8 mouse cellular contexts compared by ENCODE assay signal in the genomic region with DNA sequence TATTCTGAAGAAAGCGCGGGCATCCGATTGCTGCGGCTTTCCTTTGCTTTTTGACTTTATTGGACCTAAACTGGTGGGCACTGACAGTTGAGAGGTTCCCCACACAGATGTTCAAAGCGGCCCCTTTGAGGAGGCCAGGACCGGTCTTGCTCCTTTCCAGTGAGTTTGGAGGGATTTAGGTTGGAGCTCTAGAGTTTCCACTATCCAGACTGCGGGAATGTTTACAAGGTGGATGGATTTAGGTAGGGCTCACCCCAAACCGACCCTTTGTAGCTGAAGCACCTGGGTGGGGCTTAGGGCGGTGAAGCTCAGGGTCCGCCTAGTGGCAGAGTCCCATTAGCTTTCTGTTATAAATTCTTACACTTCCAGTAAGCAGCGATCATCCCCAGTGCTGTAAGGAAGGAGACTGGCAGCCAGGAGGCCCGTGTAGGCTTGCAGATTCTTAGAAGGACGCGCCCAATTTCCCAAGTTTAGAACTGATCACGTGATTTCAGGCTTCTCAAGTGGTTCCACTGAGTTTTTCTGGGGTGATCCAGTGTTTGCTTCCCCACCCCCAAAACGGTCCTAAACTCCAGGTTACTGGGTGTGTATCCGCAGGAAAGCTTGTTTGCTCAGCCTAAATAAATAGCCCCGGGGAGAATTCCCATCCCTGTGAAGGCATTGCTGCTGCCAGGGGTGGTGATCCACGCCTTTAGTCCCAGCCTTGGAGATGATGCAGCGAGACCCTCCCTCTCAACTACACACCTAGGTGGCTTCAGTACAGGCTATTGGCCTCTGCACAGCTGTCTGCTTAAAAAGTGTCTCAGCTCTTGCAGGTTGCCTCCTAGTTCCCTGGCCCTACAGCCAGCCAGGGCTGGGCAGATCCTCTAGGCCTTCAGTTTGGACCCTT. TPM values are rescaled to one million over a fixed set of nuclear protein-coding genes. Genes with fewer than 3 reads are reported as not detected.
DNase-seq lines count a peak whose midpoint lies in the region; ATAC-seq and TF ChIP-seq lines count a peak whose summit lies in the region.

No protein-coding gene starts in this region.

- peak overlapping the region; percentile 94 for H3K27ac ChIP-seq in layer of hippocampus, adult 2 months
- peak overlapping the region; percentile 85 for H3K27ac ChIP-seq in embryonic facial prominence, embryonic 10.5 days (replicated peaks)
- peak overlapping the region; percentile 67; the same call in 1 of the 2 replicates for H3K27ac ChIP-seq in stomach, embryonic 15.5 days

- no peaks in the 10 kb centered on the region for H3K27me3 ChIP-seq in embryonic facial prominence, embryonic 10.5 days (replicated peaks; ENCODE audit: low read depth, poor library complexity, severe bottlenecking)
- H3K27me3 ChIP-seq in stomach, embryonic 15.5 days (replicated peaks), result no peaks in the 10 kb centered on the region

- 14% methylated on average over 20 of the region's 20 CpGs for WGBS in embryonic facial prominence, embryonic 10.5 days
- WGBS in large intestine, adult 2 months, result 4% methylated on average over 20 of the region's 20 CpGs
- WGBS in stomach, embryonic 15.5 days, result 12% methylated on average over 20 of the region's 20 CpGs

- peak overlapping the region; percentile 42 for H3K9ac ChIP-seq in stomach, embryonic 15.5 days

- H3K4me3 ChIP-seq in layer of hippocampus, adult 2 months, result peak overlapping the region; percentile 98
- H3K4me3 ChIP-seq in embryonic facial prominence, embryonic 10.5 days, result peak overlapping the region; percentile 81
- H3K4me3 ChIP-seq in stomach, embryonic 15.5 days (replicated peaks), result peak overlapping the region; percentile 97

- peak; percentile 71 for ATAC-seq in megakaryocyte-erythroid progenitor cell, adult 5-6 weeks (replicated peaks; ENCODE audit: low FRiP score, low TSS enrichment, poor library complexity, severe bottlenecking)
- ATAC-seq in stomach, embryonic 15.5 days (ENCODE audit: insufficient read depth, low FRiP score, low read depth), result no peak

- peak; percentile 72 for TF ChIP-seq CTCF in layer of hippocampus, adult 2 months (conservative IDR thresholded peaks at IDR 0.05)

- intact Hi-C loops in heart, postnatal 10 days (cut with DNase I), result no loop called here

- H3K4me1 ChIP-seq in embryonic facial prominence, embryonic 10.5 days, result peaks cover 31% of the 10 kb centered on the region
- peaks cover 25% of the 10 kb centered on the region for H3K4me1 ChIP-seq in stomach, embryonic 15.5 days

- peak overlapping the region; percentile 89 for H3K4me2 ChIP-seq in stomach, embryonic 15.5 days

- DNase-seq in layer of hippocampus, adult 2 months (ENCODE audit: low spot score in 2 of 2), result no peak
- DNase-seq in layer of hippocampus, adult 11-12 months (ENCODE audit: low spot score), result no peak
- peak; percentile 57 for DNase-seq in embryonic facial prominence, embryonic 10.5 days (ENCODE audit: low spot score)
- peak; percentile 64 to 67 for DNase-seq in heart, postnatal 10 days
- DNase-seq in large intestine, adult 2 months (ENCODE audit: low read depth, low spot score), result peak; percentile 48
- no peak for DNase-seq in layer of hippocampus, postnatal 14 days (ENCODE audit: low spot score in 2 of 2)

- peaks cover 38% of the 10 kb centered on the region for H3K36me3 ChIP-seq in embryonic facial prominence, embryonic 10.5 days (replicated peaks)
- H3K36me3 ChIP-seq in stomach, embryonic 15.5 days, result peaks cover 24% of the 10 kb centered on the region

- no peaks in the 10 kb centered on the region for H3K9me3 ChIP-seq in embryonic facial prominence, embryonic 10.5 days
- no peaks in the 10 kb centered on the region for H3K9me3 ChIP-seq in stomach, embryonic 15.5 days

RNA-seq across cellular contexts. Expression of a gene that starts 1.3 kb away (rescaled TPM):
- 100 to 1,000 TPM; 166 to 172 TPM for total RNA-seq in layer of hippocampus, adult 2 months (2021)
- polyA plus RNA-seq in embryonic facial prominence, embryonic 10.5 days (2016; fragmentation: Nextera tagmentation; extraction: Ambion mirVana), result 199 and 215 TPM in 2 replicates
- 100 to 1,000 TPM; 181 to 187 TPM for total RNA-seq in heart, postnatal 10 days (2021)
- 54.3 and 68.1 TPM in 2 replicates for polyA plus RNA-seq in large intestine, adult 2 months (2012; rRNA removed)
- 59.8 and 72.6 TPM in 2 replicates for total RNA-seq in megakaryocyte-erythroid progenitor cell, adult 5-6 weeks (2014; fragmentation: Nextera tagmentation)
- 49.2 and 80.3 TPM in 2 replicates for total RNA-seq in megakaryocyte-erythroid progenitor cell, adult 5-6 weeks (2017)
- polyA plus RNA-seq in stomach, embryonic 15.5 days (2015; fragmentation: Nextera tagmentation; extraction: Ambion mirVana), result 179 and 217 TPM in 2 replicates
- 100 to 1,000 TPM; 172 to 184 TPM for total RNA-seq in layer of hippocampus, postnatal 14 days (2021)

RNA-seq across cellular contexts. Expression of a gene that starts 12.8 kb away (rescaled TPM):
- total RNA-seq in layer of hippocampus, adult 2 months (2021), result 100 to 1,000 TPM; 110 to 116 TPM
- 13.9 and 15.0 TPM in 2 replicates for polyA plus RNA-seq in embryonic facial prominence, embryonic 10.5 days (2016; fragmentation: Nextera tagmentation; extraction: Ambion mirVana)
- 10 to 100 TPM; 30.2 to 51.0 TPM for total RNA-seq in heart, postnatal 10 days (2021)
- 11.1 and 12.5 TPM in 2 replicates for polyA plus RNA-seq in large intestine, adult 2 months (2012; rRNA removed)
- total RNA-seq in megakaryocyte-erythroid progenitor cell, adult 5-6 weeks (2014; fragmentation: Nextera tagmentation), result 16.1 and 28.2 TPM in 2 replicates
- total RNA-seq in megakaryocyte-erythroid progenitor cell, adult 5-6 weeks (2017), result 7.8 and 9.5 TPM in 2 replicates
- 15.8 and 16.3 TPM in 2 replicates for polyA plus RNA-seq in stomach, embryonic 15.5 days (2015; fragmentation: Nextera tagmentation; extraction: Ambion mirVana)
- total RNA-seq in layer of hippocampus, postnatal 14 days (2021), result 10 to 100 TPM; 81.3 to 98.2 TPM

RNA-seq across cellular contexts. Expression of a gene that starts 47.3 kb away (rescaled TPM):
- total RNA-seq in layer of hippocampus, adult 2 months (2021), result not detected
- polyA plus RNA-seq in embryonic facial prominence, embryonic 10.5 days (2016; fragmentation: Nextera tagmentation; extraction: Ambion mirVana), result not detected in 2 replicates
- not detected for total RNA-seq in heart, postnatal 10 days (2021)
- not detected in 2 replicates for polyA plus RNA-seq in large intestine, adult 2 months (2012; rRNA removed)
- not detected in 2 replicates for total RNA-seq in megakaryocyte-erythroid progenitor cell, adult 5-6 weeks (2014; fragmentation: Nextera tagmentation)
- total RNA-seq in megakaryocyte-erythroid progenitor cell, adult 5-6 weeks (2017), result not detected in 2 replicates
- polyA plus RNA-seq in stomach, embryonic 15.5 days (2015; fragmentation: Nextera tagmentation; extraction: Ambion mirVana), result not detected in 2 replicates
- not detected for total RNA-seq in layer of hippocampus, postnatal 14 days (2021)

Comparison
In these comparisons a context has a peak if more than half of its experiments do, and no peak if none do; other contexts are left out.
1. DNase-seq: peak in embryonic facial prominence, embryonic 10.5 days (single experiment), heart, postnatal 10 days (2 of 2) and large intestine, adult 2 months (single experiment); none in layer of hippocampus, adult 2 months (0 of 2), layer of hippocampus, adult 11-12 months (single experiment) and layer of hippocampus, postnatal 14 days (0 of 2).
2. Peak in every context shown above with its lines, with median percentiles within 50 percentile points of each other: H3K27ac ChIP-seq and H3K4me3 ChIP-seq.